Mouse (Mus musculus): ENCODE measurements around the gene Rpl29. TPM values are rescaled to one million over a fixed set of nuclear protein-coding genes. Genes with fewer than 3 reads are reported as not detected.

Rpl29 gene
- polyA plus RNA-seq (2017; shearing (Covaris generic)), result 801 TPM

GRCm38 (mm10) chr9:106429221-106430014, at the start of gene Rpl29:
Rpl29 (plus strand) TSS chr9:106429454.

GRCm38 (mm10) chr9:106447348-106447747, 18.1 kb downstream of the Rpl29 start, which contains the start of the genes Abhd14b and Abhd14a:
Abhd14b (plus strand) TSS chr9:106447459.
Abhd14a (minus strand) TSS chr9:106447678.

GRCm38 (mm10) chr9:106453271-106454070, 24.2 kb downstream of the Rpl29 start, which contains the start of gene Pcbp4:
Pcbp4 (plus strand) TSS chr9:106453291.

GRCm38 (mm10) chr9:106465571-106466200, 36.4 kb downstream of the Rpl29 start, which contains the start of gene Gpr62:
Gpr62 (minus strand) TSS chr9:106465938.

GRCm38 (mm10) chr9:106475663-106476001, 46.4 kb downstream of the Rpl29 start, which contains the start of gene Rrp9:
Rrp9 (plus strand) TSS chr9:106475963.

GRCm38 (mm10) chr9:106476924-106477484, 47.8 kb downstream of the Rpl29 start, which contains the start of gene Parp3:
Parp3 (minus strand) TSS chr9:106476949.

Other genes with a start within 250 kb of the Rpl29 start
- 16.7 TPM for gene Ppm1m, start 229.7 kb upstream of the Rpl29 start, polyA plus RNA-seq (2017; shearing (Covaris generic))
- gene Twf2, start 226.3 kb upstream of the Rpl29 start, polyA plus RNA-seq (2017; shearing (Covaris generic)), result 342 TPM
- gene Tlr9, start 206.9 kb upstream of the Rpl29 start, polyA plus RNA-seq (2017; shearing (Covaris generic)), result not detected
- 54.4 TPM for gene Alas1, start 180.8 kb upstream of the Rpl29 start, polyA plus RNA-seq (2017; shearing (Covaris generic))
- 6.9 TPM for gene Poc1a, start 148.4 kb upstream of the Rpl29 start, polyA plus RNA-seq (2017; shearing (Covaris generic))
- 12.0 TPM for gene Dusp7, start 60.8 kb upstream of the Rpl29 start, polyA plus RNA-seq (2017; shearing (Covaris generic))
- gene Acy1, start 8.9 kb downstream of the Rpl29 start, polyA plus RNA-seq (2017; shearing (Covaris generic)), result 20.7 TPM
- 16.0 TPM for gene Abhd14b, start 18.0 kb downstream of the Rpl29 start, polyA plus RNA-seq (2017; shearing (Covaris generic))
- gene Abhd14a, start 18.2 kb downstream of the Rpl29 start, polyA plus RNA-seq (2017; shearing (Covaris generic)), result 23.8 TPM
- 14.7 TPM for gene Pcbp4, start 23.8 kb downstream of the Rpl29 start, polyA plus RNA-seq (2017; shearing (Covaris generic))
- not detected for gene Gpr62, start 36.5 kb downstream of the Rpl29 start, polyA plus RNA-seq (2017; shearing (Covaris generic))
- gene Rrp9, start 46.5 kb downstream of the Rpl29 start, polyA plus RNA-seq (2017; shearing (Covaris generic)), result 76.3 TPM
- 96.2 TPM for gene Parp3, start 47.5 kb downstream of the Rpl29 start, polyA plus RNA-seq (2017; shearing (Covaris generic))
- gene Iqcf1, start 70.5 kb downstream of the Rpl29 start, polyA plus RNA-seq (2017; shearing (Covaris generic)), result not detected
- gene Iqcf5, start 85.1 kb downstream of the Rpl29 start, polyA plus RNA-seq (2017; shearing (Covaris generic)), result not detected
- gene Iqcf3, start 132.2 kb downstream of the Rpl29 start, polyA plus RNA-seq (2017; shearing (Covaris generic)), result not detected
- not detected for gene Iqcf4, start 141.5 kb downstream of the Rpl29 start, polyA plus RNA-seq (2017; shearing (Covaris generic))
- gene Iqcf6, start 197.1 kb downstream of the Rpl29 start, polyA plus RNA-seq (2017; shearing (Covaris generic)), result not detected
- gene Grm2, start 226.6 kb downstream of the Rpl29 start, polyA plus RNA-seq (2017; shearing (Covaris generic)), result not detected

All from activated CD4-positive, CD25-positive, alpha-beta regulatory T cell, adult 9 weeks (primary cell).